Mouse (Mus musculus) lung, adult 18-20 months (tissue): ENCODE results near the gene Hdhd3.

ENCODE experiments used
- DNase-seq, 2 experiments: peaks; one replicate each; pipeline ENCODE4 v3.0.0; 2022; ENCODE audit warnings: mixed read lengths in 2 of 2

Hdhd3 gene

DNA sequence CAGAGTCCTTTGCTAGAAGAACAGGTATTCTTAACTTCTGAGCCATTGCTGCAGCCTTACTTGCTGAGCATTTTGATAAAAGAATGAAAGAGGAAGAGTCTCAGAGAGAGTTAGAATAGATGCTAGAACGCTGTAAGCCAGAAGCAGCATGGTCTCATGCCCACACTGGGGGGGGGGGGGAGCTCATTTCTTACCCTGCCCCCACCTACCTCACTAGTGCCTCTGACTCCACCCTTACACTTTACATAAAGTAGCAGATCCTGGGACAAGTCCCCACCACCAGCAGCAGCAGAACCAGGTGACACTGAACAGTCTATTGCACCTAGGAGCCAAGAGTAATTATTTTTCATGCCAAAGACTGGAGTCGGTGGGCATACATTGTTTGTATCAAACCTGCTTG lies 28.1 kb downstream of the Hdhd3 start:
- DNase-seq: no peak

DNA sequence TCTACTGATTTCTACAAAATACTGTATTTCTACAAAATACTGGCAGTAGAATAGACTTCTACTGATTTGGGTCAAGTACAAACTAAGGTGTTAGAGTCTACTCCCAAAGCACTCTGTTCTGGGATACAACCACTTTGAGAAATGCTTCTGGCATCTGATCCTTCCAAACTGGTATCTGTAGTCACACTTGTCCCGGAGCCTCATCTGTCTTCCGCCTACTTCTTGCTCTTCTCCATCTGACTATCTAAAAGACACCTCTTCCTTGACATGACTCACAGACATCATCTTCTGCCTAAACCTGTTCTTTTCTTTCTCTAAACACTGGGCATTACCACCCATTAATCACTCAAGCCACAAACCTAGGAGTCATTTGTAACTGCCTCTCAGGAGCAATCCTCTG lies 31.2 kb downstream of the Hdhd3 start:
- DNase-seq: no peak

DNA sequence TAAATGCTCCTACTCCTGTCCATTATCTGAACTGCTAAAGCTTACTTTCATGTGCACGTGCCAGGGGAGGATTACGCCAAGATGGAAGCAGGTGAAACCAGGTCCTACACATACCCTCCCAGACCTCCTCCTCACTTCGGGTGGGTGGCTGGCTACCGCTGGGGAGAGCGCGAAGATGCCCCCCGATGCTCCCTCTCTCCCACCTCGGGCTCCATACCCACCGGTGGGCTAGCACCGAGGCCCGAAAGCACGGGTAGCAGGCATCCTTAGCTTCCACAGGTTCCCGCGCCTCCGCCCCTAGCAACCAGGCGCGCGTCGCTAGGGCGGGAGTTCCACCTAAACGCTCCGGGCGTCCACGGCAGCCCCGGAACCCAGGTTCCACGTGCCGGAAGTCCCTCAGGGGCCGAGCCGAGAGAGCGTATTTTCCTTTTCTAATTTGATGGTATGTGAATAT lies 32.6 kb downstream of the Hdhd3 start, which contains the start of gene Wdr31:
TSS of gene Wdr31 (minus strand) at position 299 of the 454 bp plus-strand sequence.
- peak; percentile 68 to 70 for DNase-seq

DNA sequence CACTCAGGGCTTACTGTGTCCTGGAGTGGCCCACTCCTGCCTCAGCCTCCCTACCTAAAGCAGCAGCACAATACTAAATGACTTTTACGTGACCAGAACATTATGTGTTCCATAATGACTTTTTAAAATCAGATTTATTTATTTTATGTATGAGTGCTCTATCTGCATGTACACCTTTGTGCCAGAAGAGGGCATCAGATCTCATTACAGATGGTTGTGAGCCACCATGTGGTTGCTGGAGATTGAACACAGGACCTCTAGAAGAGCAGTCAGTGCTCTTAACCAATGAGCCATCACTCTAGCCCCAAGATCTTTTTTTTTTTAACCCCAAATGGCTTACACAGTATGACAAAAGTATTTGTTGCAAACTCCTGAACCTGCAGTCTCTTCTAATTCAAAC lies 35.1 kb downstream of the Hdhd3 start:
- no peak for DNase-seq

DNA sequence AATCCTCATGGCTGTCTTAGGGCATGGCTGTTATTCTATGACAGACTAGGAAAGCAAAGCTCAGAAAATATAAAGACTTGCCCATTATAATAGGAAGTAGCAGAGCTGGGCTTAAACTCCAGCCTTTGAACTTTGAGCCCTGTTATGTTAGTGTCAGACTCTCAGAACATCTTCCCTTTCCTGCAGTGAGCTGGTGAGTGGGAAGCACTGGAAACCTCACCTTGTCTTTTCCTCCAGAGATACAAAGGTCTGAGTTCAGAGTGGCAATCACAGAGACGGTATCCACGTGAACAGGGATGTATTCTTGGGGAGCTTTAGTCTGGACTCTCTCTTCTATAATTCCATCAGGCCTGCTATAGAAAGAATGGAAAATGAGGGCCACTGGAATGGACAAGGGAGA lies 40.1 kb downstream of the Hdhd3 start:
- no peak for DNase-seq

DNA sequence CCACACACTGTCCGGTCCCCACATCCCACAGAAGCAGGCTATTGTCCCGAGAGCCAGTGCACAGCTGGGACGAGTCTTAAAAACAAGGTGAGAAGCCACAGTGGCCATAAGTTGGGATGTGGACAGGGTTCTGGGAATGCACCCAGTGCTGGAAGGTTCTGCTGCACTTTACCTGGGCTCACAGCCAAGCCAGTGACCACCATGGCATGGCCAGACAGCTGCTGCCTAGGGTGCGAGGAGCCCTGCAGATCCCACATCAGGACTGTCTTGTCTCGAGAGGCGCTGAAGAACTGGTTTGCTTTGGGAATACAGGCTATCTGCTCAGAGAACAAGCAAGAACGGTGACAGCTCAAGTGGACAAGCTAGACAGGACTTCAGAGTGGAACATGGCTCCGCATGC lies 42.9 kb downstream of the Hdhd3 start:
- no peak for DNase-seq

DNA sequence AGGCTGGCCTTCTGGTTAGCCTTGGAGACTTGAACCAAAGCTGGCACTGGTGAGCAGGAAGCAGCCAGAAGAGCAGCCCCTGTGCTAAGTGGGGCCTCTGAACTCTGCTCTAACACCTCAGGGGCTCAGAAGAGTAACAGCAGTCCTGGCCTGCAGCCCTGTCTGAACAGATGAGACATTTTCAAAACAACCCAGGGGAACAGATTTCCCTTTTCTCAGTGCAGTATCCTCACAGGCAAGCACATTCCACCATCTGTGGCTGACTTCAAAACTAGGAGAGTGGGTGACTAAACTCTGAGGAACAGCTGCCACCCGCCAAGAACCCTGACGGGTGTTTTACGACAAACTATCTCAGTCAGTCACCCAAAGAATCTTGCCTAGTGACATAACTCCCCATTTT lies 44.2 kb downstream of the Hdhd3 start:
- no peak for DNase-seq

DNA sequence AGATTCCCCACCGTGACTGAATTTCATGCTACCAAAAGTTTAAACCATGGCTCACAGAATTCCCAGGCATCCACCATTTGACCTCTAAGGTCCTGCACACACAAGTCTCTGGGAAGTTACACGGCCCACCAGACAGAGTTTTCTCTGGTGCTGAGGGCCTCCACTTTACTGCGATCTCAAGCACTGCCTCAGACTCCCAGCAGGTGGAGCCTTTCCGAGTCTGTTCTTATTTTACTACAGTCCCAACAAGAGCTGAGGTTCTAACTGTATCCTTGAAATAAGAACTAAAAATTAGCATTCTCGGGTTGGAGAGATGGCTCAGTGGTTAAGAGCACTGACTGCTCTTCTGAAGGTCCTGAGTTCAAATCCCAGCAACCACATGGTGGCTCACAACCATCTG lies 48.3 kb downstream of the Hdhd3 start:
- DNase-seq: peak; percentile 24 to 33
